Mouse (Mus musculus): ENCODE data around the gene Nr4a2. TPM values are rescaled to one million over a fixed set of nuclear protein-coding genes. Genes with fewer than 3 reads are reported as not detected.

Gene Nr4a2
- polyA plus RNA-seq, 1 experiment from 2014 or later = 0.31 TPM

GRCm38 (mm10) chr2:57111011-57111790 is 12.6 kb downstream of the Nr4a2 start:
- Histone ChIP-seq H3K27me3 (peaks cover 92% of the 10 kb centered on the region), H3K9ac (no peak overlapping the region), H3K4me2 (no peak overlapping the region), H3K36me3 (replicated peaks) (no peaks in the 10 kb centered on the region), H3K4me3 (replicated peaks) (no peak overlapping the region), H3K27ac (replicated peaks) (no peak overlapping the region), H3K4me1 (replicated peaks) (peaks cover 24% of the 10 kb centered on the region), H3K9me3 (replicated peaks) (no peaks in the 10 kb centered on the region)
- WGBS (ENCODE audit: insufficient replicate concordance) = 6% methylated on average over 39 of the region's 39 CpGs
- no peak for ATAC-seq (ENCODE audit: insufficient read depth)

- H3K9ac ChIP-seq = no peak overlapping the region
- H3K27ac ChIP-seq (replicated peaks) = no peak overlapping the region
- no peaks in the 10 kb centered on the region for H3K36me3 ChIP-seq (replicated peaks)
- H3K27me3 ChIP-seq = peaks cover 94% of the 10 kb centered on the region
- H3K4me2 ChIP-seq = no peak overlapping the region
- no peak overlapping the region for H3K4me3 ChIP-seq (replicated peaks)
- WGBS (ENCODE audit: insufficient replicate concordance) = 10% methylated on average over 16 of the region's 16 CpGs
- no peak for ATAC-seq (ENCODE audit: insufficient read depth)
- H3K9me3 ChIP-seq (replicated peaks) = no peaks in the 10 kb centered on the region
- H3K4me1 ChIP-seq (replicated peaks) = peaks cover 18% of the 10 kb centered on the region
Measured at GRCm38 (mm10) chr2:57110401-57110800, 13.4 kb downstream of the Nr4a2 start.

DNA sequence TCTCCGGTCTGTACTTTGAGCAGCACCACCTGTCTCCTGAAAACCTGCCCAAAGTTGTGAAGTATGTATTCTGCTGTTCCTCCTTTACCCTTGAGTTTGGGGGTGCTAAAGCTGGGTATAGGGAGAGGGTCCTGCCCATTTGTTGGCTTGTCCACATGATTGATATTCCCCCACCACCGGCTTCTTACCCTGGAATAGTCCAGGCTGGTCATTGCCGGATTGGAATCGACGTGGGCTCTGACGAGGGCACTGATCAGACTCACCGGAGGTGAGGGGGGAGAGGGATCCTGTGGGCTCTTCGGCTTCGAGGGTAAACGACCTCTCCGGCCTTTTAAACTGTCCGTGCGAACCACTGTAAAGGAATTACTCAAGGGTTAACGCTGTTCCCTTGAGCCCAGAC is 13.9 kb downstream of the Nr4a2 start:
- no peak overlapping the region for H3K9ac ChIP-seq
- WGBS (ENCODE audit: insufficient replicate concordance) = 5% methylated on average over 14 of the region's 14 CpGs
- H3K4me2 ChIP-seq = no peak overlapping the region
- no peak overlapping the region for H3K27ac ChIP-seq (replicated peaks)
- H3K9me3 ChIP-seq (replicated peaks) = no peaks in the 10 kb centered on the region
- H3K4me3 ChIP-seq (replicated peaks) = no peak overlapping the region
- peaks cover 94% of the 10 kb centered on the region for H3K27me3 ChIP-seq
- ATAC-seq (ENCODE audit: insufficient read depth) = no peak
- H3K36me3 ChIP-seq (replicated peaks) = no peaks in the 10 kb centered on the region
- peaks cover 13% of the 10 kb centered on the region for H3K4me1 ChIP-seq (replicated peaks)

GRCm38 (mm10) chr2:57109301-57109700 is 14.5 kb downstream of the Nr4a2 start:
- no peak for ATAC-seq (ENCODE audit: insufficient read depth)

GRCm38 (mm10) chr2:57108349-57108930 is 15.4 kb downstream of the Nr4a2 start:
- Histone ChIP-seq H3K4me3 (replicated peaks) (no peak overlapping the region), H3K9me3 (replicated peaks) (no peaks in the 10 kb centered on the region), H3K9ac (no peak overlapping the region), H3K27ac (replicated peaks) (no peak overlapping the region), H3K27me3 (peaks cover 94% of the 10 kb centered on the region), H3K4me2 (no peak overlapping the region), H3K36me3 (replicated peaks) (no peaks in the 10 kb centered on the region), H3K4me1 (replicated peaks) (no peaks in the 10 kb centered on the region)
- 14% methylated on average over 7 of the region's 7 CpGs for WGBS (ENCODE audit: insufficient replicate concordance)
- ATAC-seq (ENCODE audit: insufficient read depth) = no peak

More at GRCm38 (mm10) chr2:57109301-57109700, 14.5 kb downstream of the Nr4a2 start:
- peaks cover 94% of the 10 kb centered on the region for H3K27me3 ChIP-seq
- H3K9me3 ChIP-seq (replicated peaks) = no peaks in the 10 kb centered on the region
- no peak overlapping the region for H3K27ac ChIP-seq (replicated peaks)
- no peak overlapping the region for H3K4me3 ChIP-seq (replicated peaks)
- peaks cover 8% of the 10 kb centered on the region; the same call in 1 of the 2 replicates for H3K4me1 ChIP-seq (replicated peaks)
- WGBS (ENCODE audit: insufficient replicate concordance) = 6% methylated on average over 11 of the region's 11 CpGs
- H3K4me2 ChIP-seq = no peak overlapping the region
- H3K9ac ChIP-seq = no peak overlapping the region
- H3K36me3 ChIP-seq (replicated peaks) = no peaks in the 10 kb centered on the region

DNA sequence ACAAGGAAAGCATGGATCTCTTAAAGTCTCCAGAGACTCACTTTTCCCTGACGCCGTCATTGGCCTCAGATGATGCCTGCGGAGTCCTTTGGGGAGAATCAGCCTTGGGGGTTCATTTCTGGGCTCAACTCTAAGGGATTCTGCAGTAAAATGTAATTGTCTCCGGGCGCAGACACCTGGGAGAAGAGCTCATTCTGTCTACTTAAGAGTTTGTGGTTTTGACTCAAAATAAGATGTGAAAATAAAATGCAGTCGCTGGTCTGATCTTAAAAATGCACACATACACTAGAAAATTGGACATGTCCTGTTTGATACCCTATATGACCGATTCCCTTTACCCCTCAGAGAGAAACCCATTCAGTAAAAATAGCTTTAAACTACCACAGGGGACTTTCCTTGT is 18.4 kb downstream of the Nr4a2 start:
- no peak overlapping the region for H3K4me3 ChIP-seq (replicated peaks)
- no peaks in the 10 kb centered on the region for H3K9me3 ChIP-seq (replicated peaks)
- H3K4me2 ChIP-seq = no peak overlapping the region
- 6% methylated on average over 7 of the region's 7 CpGs for WGBS (ENCODE audit: insufficient replicate concordance)
- peaks cover 94% of the 10 kb centered on the region for H3K27me3 ChIP-seq
- no peak overlapping the region for H3K27ac ChIP-seq (replicated peaks)
- no peaks in the 10 kb centered on the region for H3K4me1 ChIP-seq (replicated peaks)
- no peak for ATAC-seq (ENCODE audit: insufficient read depth)
- no peaks in the 10 kb centered on the region for H3K36me3 ChIP-seq (replicated peaks)
- no peak overlapping the region for H3K9ac ChIP-seq

DNA sequence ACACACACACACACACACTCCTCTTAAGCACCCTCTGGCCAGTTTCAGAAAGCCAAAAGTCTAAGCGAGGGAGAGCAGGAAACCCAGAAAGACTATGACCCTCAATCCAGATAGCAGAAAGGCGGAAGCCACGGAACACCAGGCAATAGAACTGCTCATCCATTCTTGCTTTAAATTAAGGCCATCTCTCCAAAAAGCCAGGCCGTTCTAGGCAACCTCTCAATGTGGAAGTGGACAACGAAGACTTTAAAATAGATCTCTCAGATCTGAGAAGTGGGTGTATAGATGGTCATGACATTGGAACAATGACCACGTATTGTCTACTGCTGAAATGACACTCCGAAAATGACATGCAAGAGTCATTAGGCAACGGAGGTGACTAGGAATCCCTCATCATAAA is 19.1 kb downstream of the Nr4a2 start:
- Histone ChIP-seq H3K36me3 (replicated peaks) (no peaks in the 10 kb centered on the region), H3K9ac (no peak overlapping the region), H3K4me3 (replicated peaks) (no peak overlapping the region), H3K9me3 (replicated peaks) (no peaks in the 10 kb centered on the region), H3K4me2 (no peak overlapping the region), H3K4me1 (replicated peaks) (no peaks in the 10 kb centered on the region), H3K27me3 (peaks cover 93% of the 10 kb centered on the region), H3K27ac (replicated peaks) (no peak overlapping the region)
- ATAC-seq (ENCODE audit: insufficient read depth) = no peak
- 3% methylated on average over 8 of the region's 8 CpGs for WGBS (ENCODE audit: insufficient replicate concordance)

DNA sequence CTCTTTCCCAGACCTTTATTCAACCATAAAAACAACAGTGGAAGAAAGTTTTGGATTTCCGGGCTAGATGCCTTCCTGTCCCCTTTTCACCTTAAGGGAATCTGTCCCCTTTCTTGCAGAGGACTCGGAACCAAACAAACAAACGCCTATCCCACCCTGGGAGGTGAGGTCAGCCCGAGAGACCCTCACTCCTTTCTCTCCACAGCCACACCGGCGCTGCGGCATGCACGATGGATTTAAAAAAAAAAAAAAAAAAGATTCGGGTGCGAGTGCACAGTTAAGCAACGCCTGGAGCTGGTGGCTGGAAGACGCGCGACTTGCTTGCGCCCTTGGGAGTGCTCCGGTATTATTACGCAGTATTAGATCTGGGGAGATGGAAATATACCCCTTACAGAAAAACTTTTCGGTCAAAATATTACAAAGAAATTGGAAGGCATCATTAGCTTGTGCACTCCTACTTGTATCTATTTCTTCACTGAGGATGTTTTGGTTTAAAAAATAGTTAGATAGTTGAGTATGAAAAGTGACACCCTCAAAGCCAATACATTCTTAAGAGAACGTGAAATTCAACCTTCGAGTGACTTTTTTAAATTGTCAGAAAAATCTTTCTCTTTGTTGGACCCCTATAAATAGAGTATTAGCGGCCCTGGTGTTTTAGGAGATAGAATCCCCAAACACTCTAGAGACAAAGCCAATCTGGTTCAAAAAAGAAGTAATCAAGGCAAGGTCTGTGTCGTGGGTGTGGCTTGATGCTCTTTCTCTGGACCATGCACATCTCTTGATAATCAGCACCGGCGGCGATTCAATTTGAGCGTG is 19.8 kb downstream of the Nr4a2 start:
- under 1% methylated on average over 26 of the region's 26 CpGs for WGBS (ENCODE audit: insufficient replicate concordance)
- Histone ChIP-seq H3K9ac (no peak overlapping the region), H3K4me2 (no peak overlapping the region), H3K27me3 (peaks cover 92% of the 10 kb centered on the region), H3K36me3 (replicated peaks) (no peaks in the 10 kb centered on the region), H3K4me3 (replicated peaks) (no peak overlapping the region), H3K27ac (replicated peaks) (no peak overlapping the region), H3K9me3 (replicated peaks) (no peaks in the 10 kb centered on the region), H3K4me1 (replicated peaks) (no peaks in the 10 kb centered on the region)
- no peak for ATAC-seq (ENCODE audit: insufficient read depth)

DNA sequence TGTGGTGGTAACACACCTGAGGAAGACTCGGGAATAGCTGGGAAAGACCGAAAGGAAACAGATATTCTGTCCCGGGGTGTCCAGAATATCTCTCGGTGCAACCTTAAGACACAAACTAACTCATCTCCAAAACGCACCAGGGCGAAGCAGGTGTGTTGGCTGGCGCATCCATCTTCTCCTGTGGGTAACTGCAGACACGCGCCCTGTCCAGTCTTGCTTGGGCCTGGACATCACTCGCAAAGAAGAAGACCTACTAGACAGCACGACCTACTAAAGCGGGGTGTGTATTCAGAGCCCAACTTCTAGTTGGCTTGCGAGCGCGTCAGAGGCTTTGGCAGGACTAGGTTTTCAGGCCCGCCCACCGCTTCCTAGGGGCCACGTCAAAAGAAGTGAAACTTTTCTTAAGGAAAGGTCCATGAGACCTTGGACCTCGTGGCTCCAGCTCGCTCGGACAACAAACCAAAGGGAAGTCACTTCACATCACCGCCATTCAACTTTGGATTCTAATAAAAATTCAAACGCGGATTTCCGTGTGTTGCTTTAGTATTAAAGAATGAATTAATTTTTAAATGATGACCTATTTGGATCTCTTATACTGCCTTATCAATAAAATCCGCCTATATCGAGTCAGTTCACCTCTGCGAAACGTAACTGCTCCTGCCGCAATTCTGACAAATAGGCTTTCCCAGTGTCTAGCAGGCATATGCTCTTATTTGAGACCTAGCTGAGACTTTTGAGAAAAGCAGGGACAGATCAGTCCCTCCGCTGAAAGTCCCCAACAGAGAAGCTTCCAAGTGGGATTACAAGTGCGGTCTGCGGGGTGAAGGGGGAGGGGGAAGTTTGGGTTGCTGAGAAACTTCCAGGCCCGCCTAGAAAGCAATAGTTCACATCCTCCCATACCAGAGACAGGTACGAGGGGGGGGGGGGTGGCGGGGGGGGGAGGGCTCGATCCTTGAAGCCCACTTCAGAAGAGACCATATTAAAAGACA is 20.7 kb downstream of the Nr4a2 start:
- Histone ChIP-seq H3K4me1 (replicated peaks) (no peaks in the 10 kb centered on the region), H3K27ac (replicated peaks) (no peak overlapping the region), H3K9me3 (replicated peaks) (no peaks in the 10 kb centered on the region), H3K4me3 (replicated peaks) (no peak overlapping the region; the same call in 1 of the 2 replicates), H3K36me3 (replicated peaks) (no peaks in the 10 kb centered on the region), H3K27me3 (peaks cover 91% of the 10 kb centered on the region), H3K4me2 (peak overlapping the region; percentile 23), H3K9ac (no peak overlapping the region)
- WGBS (ENCODE audit: insufficient replicate concordance) = 1% methylated on average over 34 of the region's 37 CpGs
- ATAC-seq (ENCODE audit: insufficient read depth) = no peak

DNA sequence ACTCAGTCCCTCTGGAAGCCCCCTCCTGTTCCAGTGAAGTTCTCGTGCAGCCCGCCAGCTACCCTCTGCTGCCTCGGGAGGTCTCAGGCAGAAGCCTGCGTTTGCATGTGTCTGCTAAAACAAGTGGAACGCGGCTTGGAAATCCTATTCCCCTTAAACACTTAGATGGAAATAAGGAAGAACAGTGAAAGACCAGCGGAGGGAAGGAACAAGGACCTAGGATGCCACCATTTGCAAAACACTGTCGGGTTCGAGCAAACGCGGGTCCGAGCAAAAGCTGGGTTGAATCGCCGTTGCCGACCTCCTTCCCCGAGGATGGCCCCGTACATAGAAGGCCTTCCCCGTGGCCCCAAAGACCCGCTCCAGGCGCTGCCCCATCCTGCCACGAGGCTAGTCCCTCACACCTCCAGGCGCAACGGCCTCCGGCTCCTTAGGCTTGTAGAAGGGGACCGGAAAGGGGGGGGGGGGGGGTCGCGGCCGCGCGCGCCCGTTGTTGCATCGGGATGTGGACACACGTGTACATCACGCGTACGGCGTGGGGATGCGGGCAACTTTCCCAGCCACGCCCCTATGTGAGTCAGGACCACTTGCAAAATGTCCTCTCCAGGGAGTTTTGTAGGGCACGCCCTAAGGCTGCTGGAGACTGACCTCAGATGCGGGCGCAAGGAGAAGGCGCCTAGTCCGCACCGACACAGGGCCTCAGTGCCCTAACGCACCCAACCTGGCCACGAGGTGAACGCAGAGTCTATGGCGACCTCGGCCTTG is 21.5 kb downstream of the Nr4a2 start:
- H3K27ac ChIP-seq (replicated peaks) = no peak overlapping the region
- H3K4me1 ChIP-seq (replicated peaks) = no peaks in the 10 kb centered on the region
- H3K36me3 ChIP-seq (replicated peaks) = no peaks in the 10 kb centered on the region
- peaks cover 92% of the 10 kb centered on the region for H3K27me3 ChIP-seq
- 1% methylated on average over 51 of the region's 51 CpGs for WGBS (ENCODE audit: insufficient replicate concordance)
- H3K4me2 ChIP-seq = peak overlapping the region; percentile 23
- H3K9ac ChIP-seq = no peak overlapping the region
- no peaks in the 10 kb centered on the region for H3K9me3 ChIP-seq (replicated peaks)
- no peak overlapping the region; the same call in 1 of the 2 replicates for H3K4me3 ChIP-seq (replicated peaks)
- ATAC-seq (ENCODE audit: insufficient read depth) = no peak

All from liver, embryonic 15.5 days (tissue).